Mouse (Mus musculus): ENCODE results near the gene Fli1.

- TF ChIP-seq CTCF (IDR thresholded peaks at IDR 0.05; ENCODE audit: low read depth), result no peak
- no peak for TF ChIP-seq EP300 (IDR thresholded peaks at IDR 0.05; ENCODE audit: low read depth)
These were observed 117.3 kb downstream of the Fli1 start for GRCm38 (mm10) chr9:32425321-32425720.
